Mouse (Mus musculus): ENCODE measurements around the gene Rassf7. TPM values are rescaled to one million over a fixed set of nuclear protein-coding genes. Genes with fewer than 3 reads are reported as not detected.

Rassf7 gene
- polyA plus RNA-seq, 1 experiment: 17.9 TPM

- TF ChIP-seq POLR2A (IDR thresholded peaks at IDR 0.05; ENCODE audit: borderline replicate concordance, control insufficient read depth, low read depth, low read length): no peak
- no peak for TF ChIP-seq CTCF (IDR thresholded peaks at IDR 0.05; ENCODE audit: control insufficient read depth, insufficient read depth, low read length)
- peaks cover 2% of the 10 kb centered on the region; the same call in 1 of the 2 replicates for H3K4me1 ChIP-seq (ENCODE audit: control insufficient read depth, insufficient read depth, low read length)
Observed at GRCm38 (mm10) chr7:141193348-141193856, 22.3 kb upstream of the Rassf7 start.

GRCm38 (mm10) chr7:141193948-141194347 is 21.7 kb upstream of the Rassf7 start, which contains the start of the genes Hras and Lrrc56:
Gene Hras (minus strand): TSS chr7:141194005.
Gene Lrrc56 (plus strand): TSS chr7:141194157.
- WGBS: 0% methylated on average over 38 of the region's 39 CpGs
- peak; percentile 82 for TF ChIP-seq POLR2A (IDR thresholded peaks at IDR 0.05; ENCODE audit: borderline replicate concordance, control insufficient read depth, low read depth, low read length)
- TF ChIP-seq CTCF (IDR thresholded peaks at IDR 0.05; ENCODE audit: control insufficient read depth, insufficient read depth, low read length): no peak
- H3K27ac ChIP-seq (ENCODE audit: control insufficient read depth, insufficient read depth, low read depth, low read length, poor library complexity): peak within 1 kb of the TSS; percentile 84
- H3K4me3 ChIP-seq (replicated peaks; ENCODE audit: control insufficient read depth, low read depth, low read length): peak within 1 kb of the TSS; percentile 84
- peaks cover 2% of the 10 kb centered on the region; the same call in 1 of the 2 replicates for H3K4me1 ChIP-seq (ENCODE audit: control insufficient read depth, insufficient read depth, low read length)

More at GRCm38 (mm10) chr7:141193348-141193856, 22.3 kb upstream of the Rassf7 start:
- peak overlapping the region; percentile 69 for H3K4me3 ChIP-seq (replicated peaks; ENCODE audit: control insufficient read depth, low read depth, low read length)
- under 1% methylated on average over 40 of the region's 43 CpGs for WGBS
- peak overlapping the region; percentile 73; the same call in 1 of the 2 replicates for H3K27ac ChIP-seq (ENCODE audit: control insufficient read depth, insufficient read depth, low read depth, low read length, poor library complexity)

- Histone ChIP-seq H3K4me3 (replicated peaks; ENCODE audit: control insufficient read depth, low read depth, low read length) (peak overlapping the region; percentile 84), H3K4me1 (ENCODE audit: control insufficient read depth, insufficient read depth, low read length) (peaks cover 2% of the 10 kb centered on the region; the same call in 1 of the 2 replicates), H3K27ac (ENCODE audit: control insufficient read depth, insufficient read depth, low read depth, low read length, poor library complexity) (peak overlapping the region; percentile 84)
- under 1% methylated on average over 23 of the region's 23 CpGs for WGBS
- TF ChIP-seq POLR2A (IDR thresholded peaks at IDR 0.05; ENCODE audit: borderline replicate concordance, control insufficient read depth, low read depth, low read length) (no peak), CTCF (IDR thresholded peaks at IDR 0.05; ENCODE audit: control insufficient read depth, insufficient read depth, low read length) (no peak)
Observed at GRCm38 (mm10) chr7:141194409-141194808, 21.3 kb upstream of the Rassf7 start.

- 3% methylated on average over 28 of the region's 28 CpGs for WGBS
- TF ChIP-seq POLR2A (IDR thresholded peaks at IDR 0.05; ENCODE audit: borderline replicate concordance, control insufficient read depth, low read depth, low read length) (no peak), CTCF (IDR thresholded peaks at IDR 0.05; ENCODE audit: control insufficient read depth, insufficient read depth, low read length) (no peak)
- Histone ChIP-seq H3K4me3 (replicated peaks; ENCODE audit: control insufficient read depth, low read depth, low read length) (peak overlapping the region; percentile 84), H3K4me1 (ENCODE audit: control insufficient read depth, insufficient read depth, low read length) (peaks cover 2% of the 10 kb centered on the region; the same call in 1 of the 2 replicates), H3K27ac (ENCODE audit: control insufficient read depth, insufficient read depth, low read depth, low read length, poor library complexity) (peak overlapping the region; percentile 84)
Observed at GRCm38 (mm10) chr7:141194830-141195229, 20.8 kb upstream of the Rassf7 start.

- WGBS: 92% methylated on average over 2 of the region's 2 CpGs
Observed at GRCm38 (mm10) chr7:141195754-141196153, 19.9 kb upstream of the Rassf7 start.

GRCm38 (mm10) chr7:141196619-141197282 is 18.9 kb upstream of the Rassf7 start:
- Histone ChIP-seq H3K4me1 (ENCODE audit: control insufficient read depth, insufficient read depth, low read length) (peaks cover 2% of the 10 kb centered on the region; the same call in 1 of the 2 replicates), H3K27ac (ENCODE audit: control insufficient read depth, insufficient read depth, low read depth, low read length, poor library complexity) (no peak overlapping the region), H3K4me3 (replicated peaks; ENCODE audit: control insufficient read depth, low read depth, low read length) (no peak overlapping the region)
- WGBS: 84% methylated on average over 8 of the region's 8 CpGs
- no peak for TF ChIP-seq POLR2A (IDR thresholded peaks at IDR 0.05; ENCODE audit: borderline replicate concordance, control insufficient read depth, low read depth, low read length)
- no peak for TF ChIP-seq CTCF (IDR thresholded peaks at IDR 0.05; ENCODE audit: control insufficient read depth, insufficient read depth, low read length)

More at GRCm38 (mm10) chr7:141195754-141196153, 19.9 kb upstream of the Rassf7 start:
- no peak overlapping the region for H3K4me3 ChIP-seq (replicated peaks; ENCODE audit: control insufficient read depth, low read depth, low read length)
- TF ChIP-seq CTCF (IDR thresholded peaks at IDR 0.05; ENCODE audit: control insufficient read depth, insufficient read depth, low read length) (no peak), POLR2A (IDR thresholded peaks at IDR 0.05; ENCODE audit: borderline replicate concordance, control insufficient read depth, low read depth, low read length) (no peak)
- H3K4me1 ChIP-seq (ENCODE audit: control insufficient read depth, insufficient read depth, low read length): peaks cover 2% of the 10 kb centered on the region; the same call in 1 of the 2 replicates
- no peak overlapping the region for H3K27ac ChIP-seq (ENCODE audit: control insufficient read depth, insufficient read depth, low read depth, low read length, poor library complexity)

GRCm38 (mm10) chr7:141198121-141198520 is 17.5 kb upstream of the Rassf7 start:
- H3K4me3 ChIP-seq (replicated peaks; ENCODE audit: control insufficient read depth, low read depth, low read length): no peak overlapping the region

GRCm38 (mm10) chr7:141204546-141204945 is 11.1 kb upstream of the Rassf7 start:
- Histone ChIP-seq H3K4me1 (ENCODE audit: control insufficient read depth, insufficient read depth, low read length) (peaks cover 3% of the 10 kb centered on the region), H3K4me3 (replicated peaks; ENCODE audit: control insufficient read depth, low read depth, low read length) (no peak overlapping the region), H3K27ac (ENCODE audit: control insufficient read depth, insufficient read depth, low read depth, low read length, poor library complexity) (no peak overlapping the region)
- 52% methylated on average over 3 of the region's 3 CpGs for WGBS
- TF ChIP-seq CTCF (IDR thresholded peaks at IDR 0.05; ENCODE audit: control insufficient read depth, insufficient read depth, low read length) (no peak), POLR2A (IDR thresholded peaks at IDR 0.05; ENCODE audit: borderline replicate concordance, control insufficient read depth, low read depth, low read length) (no peak)

More at GRCm38 (mm10) chr7:141198121-141198520, 17.5 kb upstream of the Rassf7 start:
- 89% methylated on average over 4 of the region's 4 CpGs for whole genome bisulfite sequencing
- no peak overlapping the region for H3K27ac ChIP-seq (ENCODE audit: control insufficient read depth, insufficient read depth, low read depth, low read length, poor library complexity)
- TF ChIP-seq POLR2A (IDR thresholded peaks at IDR 0.05; ENCODE audit: borderline replicate concordance, control insufficient read depth, low read depth, low read length) (no peak), CTCF (IDR thresholded peaks at IDR 0.05; ENCODE audit: control insufficient read depth, insufficient read depth, low read length) (no peak)
- no peaks in the 10 kb centered on the region; the same call in 1 of the 2 replicates for H3K4me1 ChIP-seq (ENCODE audit: control insufficient read depth, insufficient read depth, low read length)

Measured in bone marrow, adult 2 months (tissue).